6 mouse cellular contexts compared by ENCODE assay signal in the genomic region with DNA sequence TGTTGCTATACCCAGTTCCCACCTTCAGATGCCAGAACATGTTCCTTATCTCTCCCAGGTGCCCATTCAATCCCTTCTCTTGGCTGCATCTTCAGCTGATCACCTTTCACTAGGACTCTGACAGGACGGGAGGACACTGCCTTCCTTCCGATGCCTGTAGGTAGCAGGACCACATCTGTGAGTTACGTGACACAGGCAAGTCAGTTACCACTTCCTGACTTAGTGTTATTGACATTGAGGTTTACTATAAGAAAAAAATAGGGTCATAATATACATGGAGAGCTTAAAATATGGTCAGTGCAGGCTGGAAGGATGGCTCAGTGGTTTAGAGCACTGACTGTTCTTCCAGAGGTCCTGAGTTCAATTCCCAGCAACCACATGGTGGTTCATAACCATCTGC. TPM values are rescaled to one million over a fixed set of nuclear protein-coding genes. Genes with fewer than 3 reads are reported as not detected.
"Had no signal": no experiment of that assay in that cellular context is flagged by ENCODE, and none has a peak within 500 bp of the region (broad histone marks: within the 10 kb centered on the region; RNA-seq: fewer than 3 reads in every experiment).

No protein-coding gene starts in this region.

RNA-seq across cellular contexts. Expression of a gene that starts 7.3 kb away (rescaled TPM):
- polyA plus RNA-seq: stomach, embryonic 14.5 days; testis, adult 2 months had no signal

RNA-seq across cellular contexts. Expression of a gene that starts 22.9 kb away (rescaled TPM):
- polyA plus RNA-seq: neural tube, embryonic 14.5 days; neural tube, embryonic 15.5 days; testis, adult 2 months had no signal

RNA-seq across cellular contexts. Expression of a gene that starts 35.3 kb away (rescaled TPM):
- polyA plus RNA-seq: neural tube, embryonic 13.5 days; thymus, postnatal 0 days had no signal
